Mouse (Mus musculus): ENCODE data around the gene Usp32.

The Usp32 gene

GRCm38 (mm10) chr11:85123267-85123992, 16.5 kb downstream of the Usp32 start:
- no peak for DNase-seq

- DNase-seq, result no peak
Observed at GRCm38 (mm10) chr11:85122073-85122472, 17.9 kb downstream of the Usp32 start.

GRCm38 (mm10) chr11:85117160-85117559, 22.8 kb downstream of the Usp32 start:
- no peak for DNase-seq

GRCm38 (mm10) chr11:85116084-85116844, 23.7 kb downstream of the Usp32 start:
- peak; percentile 77 for DNase-seq

- no peak for DNase-seq
Observed at GRCm38 (mm10) chr11:85109957-85110356, 30.0 kb downstream of the Usp32 start.

GRCm38 (mm10) chr11:85107217-85107616, 32.7 kb downstream of the Usp32 start:
- peak; percentile 54 for DNase-seq

GRCm38 (mm10) chr11:85105836-85106235, 34.1 kb downstream of the Usp32 start:
- DNase-seq, result peak; percentile 42

- DNase-seq, result peak; percentile 65
Observed at GRCm38 (mm10) chr11:85103763-85104162, 36.2 kb downstream of the Usp32 start.

GRCm38 (mm10) chr11:85095116-85095515, 44.8 kb downstream of the Usp32 start:
- peak; percentile 36 for DNase-seq

GRCm38 (mm10) chr11:85086253-85086652, 53.7 kb downstream of the Usp32 start:
- DNase-seq, result no peak

- DNase-seq, result no peak
Observed at GRCm38 (mm10) chr11:85067871-85068270, 72.1 kb downstream of the Usp32 start.

- DNase-seq, result no peak
Observed at GRCm38 (mm10) chr11:85058562-85058961, 81.4 kb downstream of the Usp32 start.

- no peak for DNase-seq
Observed at GRCm38 (mm10) chr11:85057544-85057943, 82.4 kb downstream of the Usp32 start.

- no peak for DNase-seq
Observed at GRCm38 (mm10) chr11:85056901-85057300, 83.1 kb downstream of the Usp32 start.

GRCm38 (mm10) chr11:85055561-85055960, 84.4 kb downstream of the Usp32 start:
- DNase-seq, result no peak

GRCm38 (mm10) chr11:85039256-85039655, 100.7 kb downstream of the Usp32 start:
- DNase-seq, result no peak

GRCm38 (mm10) chr11:85013121-85013520, 126.8 kb downstream of the Usp32 start:
- DNase-seq, result no peak

- no peak for DNase-seq
Observed at GRCm38 (mm10) chr11:85003566-85003965, 136.4 kb downstream of the Usp32 start.

GRCm38 (mm10) chr11:84995241-84995640, 144.7 kb downstream of the Usp32 start:
- no peak for DNase-seq

GRCm38 (mm10) chr11:84992996-84993395, 147.0 kb downstream of the Usp32 start:
- no peak for DNase-seq

GRCm38 (mm10) chr11:84988341-84988919, 151.5 kb downstream of the Usp32 start:
- no peak for DNase-seq

GRCm38 (mm10) chr11:84985421-84985820, 154.5 kb downstream of the Usp32 start:
- DNase-seq, result no peak

GRCm38 (mm10) chr11:84980697-84981096, 159.3 kb downstream of the Usp32 start:
- DNase-seq, result no peak

- no peak for DNase-seq
Observed at GRCm38 (mm10) chr11:84979351-84979750, 160.6 kb downstream of the Usp32 start.

Data from liver (tissue).